Mouse (Mus musculus) frontal cortex, postnatal 10 days (tissue): ENCODE results near the gene Nos2.

Experiments
- DNase-seq, 2 experiments: peaks; one replicate each; pipeline ENCODE4 v3.0.0; 2022; ENCODE audit warnings: low spot score in 2 of 2, mixed read lengths in 1 of 2

Nos2 gene

GRCm38 (mm10) chr11:78920411-78920939 lies at the start of gene Nos2:
Gene Nos2, plus strand, starts transcription at chr11:78920787.
- no peak for DNase-seq

GRCm38 (mm10) chr11:78870891-78871290 lies 49.7 kb upstream of the Nos2 start:
- DNase-seq: no peak

- DNase-seq: no peak
Observed at GRCm38 (mm10) chr11:78872782-78873181, 47.8 kb upstream of the Nos2 start.

- DNase-seq: no peak
Observed at GRCm38 (mm10) chr11:78879727-78880126, 40.9 kb upstream of the Nos2 start.

- DNase-seq: peak in 1 of 2 experiments; percentile 7
Observed at GRCm38 (mm10) chr11:78886693-78887092, 33.9 kb upstream of the Nos2 start.

GRCm38 (mm10) chr11:78887102-78887971 lies 33.2 kb upstream of the Nos2 start:
- peak; percentile 79 to 84 for DNase-seq

GRCm38 (mm10) chr11:78889156-78889555 lies 31.4 kb upstream of the Nos2 start:
- no peak for DNase-seq

GRCm38 (mm10) chr11:78896357-78897123 lies 24.0 kb upstream of the Nos2 start:
- DNase-seq: no peak

GRCm38 (mm10) chr11:78915473-78915872 lies 5.1 kb upstream of the Nos2 start:
- DNase-seq: no peak

- DNase-seq: no peak
Observed at GRCm38 (mm10) chr11:78916410-78916809, 4.2 kb upstream of the Nos2 start.

GRCm38 (mm10) chr11:78919745-78920144 lies 842 bp upstream of the Nos2 start:
- DNase-seq: no peak

- peak in 1 of 2 experiments; percentile 15 for DNase-seq
Observed at GRCm38 (mm10) chr11:78922678-78923407, 2.3 kb downstream of the Nos2 start.

- DNase-seq: no peak
Observed at GRCm38 (mm10) chr11:78924111-78924510, 3.5 kb downstream of the Nos2 start.

- DNase-seq: no peak
Observed at GRCm38 (mm10) chr11:78924916-78925315, 4.3 kb downstream of the Nos2 start.

- peak in 1 of 2 experiments; percentile 59 for DNase-seq
Observed at GRCm38 (mm10) chr11:78929345-78929744, 8.8 kb downstream of the Nos2 start.

- no peak for DNase-seq
Observed at GRCm38 (mm10) chr11:78934307-78934706, 13.7 kb downstream of the Nos2 start.

- DNase-seq: no peak
Observed at GRCm38 (mm10) chr11:78934727-78935126, 14.1 kb downstream of the Nos2 start.

GRCm38 (mm10) chr11:78935178-78935577 lies 14.6 kb downstream of the Nos2 start:
- DNase-seq: no peak

GRCm38 (mm10) chr11:78943083-78943482 lies 22.5 kb downstream of the Nos2 start:
- DNase-seq: no peak

- no peak for DNase-seq
Observed at GRCm38 (mm10) chr11:78950365-78950764, 29.8 kb downstream of the Nos2 start.

- no peak for DNase-seq
Observed at GRCm38 (mm10) chr11:78952467-78952866, 31.9 kb downstream of the Nos2 start.

- peak; percentile 41 to 79 for DNase-seq
Observed at GRCm38 (mm10) chr11:78956260-78956659, 35.7 kb downstream of the Nos2 start.
